Mouse (Mus musculus) olfactory bulb, adult 2 months (tissue): Measurements from ENCODE around the gene S100z.

Experiments
- CTCF ChIP-seq: fragments of 200-500 bp; IDR thresholded peaks from 2 replicates; pipeline ENCODE4 v1.5.1; 2012; ENCODE audit warnings: low read depth, mild to moderate bottlenecking, low read length, moderate library complexity; ENCODE audit not compliant: insufficient read depth
- POLR2A ChIP-seq: fragments of 200-500 bp; IDR thresholded peaks from 2 replicates; pipeline ENCODE4 v1.6.1; 2012; ENCODE audit warnings: mild to moderate bottlenecking, low read depth, low read length, moderate library complexity; ENCODE audit not compliant: insufficient read depth

GRCm38 (mm10) chr13:95444291-95444690, 34.2 kb downstream of the S100z start:
- TF ChIP-seq CTCF (no peak), POLR2A (no peak)
